Mouse (Mus musculus): ENCODE measurements at regions not wholly inside any gene's neighbourhood (a gene's known extent, or its start where the extent isn't known, plus 50 kb on each side); places are given as distances from the start of the nearest gene placed in this dataset.

GRCm38 (mm10) chr15:59713965-59714739 lies 302.3 kb downstream of the 4933412E24Rik start:
- TF ChIP-seq CTCF (IDR thresholded peaks at IDR 0.05; ENCODE audit: low read depth) (no peak), EP300 (IDR thresholded peaks at IDR 0.05; ENCODE audit: low read depth) (no peak)

Data from liver, postnatal 0 days (tissue).